Mouse (Mus musculus): ENCODE results near the gene Cacna1s.
A peak's percentile ranks its signal among the peaks of the same experiment; 100 is the strongest.

Gene Cacna1s

DNA sequence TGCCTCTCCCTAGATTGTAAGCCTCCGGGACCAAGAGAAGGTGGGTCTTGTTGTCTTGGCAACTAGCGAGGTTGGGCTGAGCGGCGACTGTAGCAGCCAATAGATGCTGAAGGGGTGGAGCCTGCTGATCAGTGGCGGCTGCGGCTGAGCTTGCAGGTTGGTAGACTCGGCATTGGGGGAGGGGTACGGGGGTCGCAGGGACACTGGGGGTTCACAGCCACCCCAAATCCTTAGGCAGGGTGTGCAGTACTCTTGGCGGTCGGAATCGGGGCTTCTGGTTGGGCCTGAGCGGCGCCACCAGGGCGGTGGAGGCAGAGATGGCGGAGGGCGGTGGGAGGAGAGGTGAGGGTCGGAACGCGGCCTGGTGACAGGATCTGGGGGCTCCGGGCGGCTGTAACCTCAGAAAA lies 34.6 kb upstream of the Cacna1s start:
- Histone ChIP-seq H3K4me1 (replicated peaks; ENCODE audit: low read depth, low read length) (peaks cover 16% of the 10 kb centered on the region), H3K9me3 (ENCODE audit: low read length) (no peaks in the 10 kb centered on the region), H3K4me3 (replicated peaks; ENCODE audit: low read length) (peak overlapping the region; percentile 90), H3K36me3 (ENCODE audit: insufficient read depth, low read length) (peaks cover 31% of the 10 kb centered on the region), H3K27me3 (ENCODE audit: insufficient read depth, low read length) (no peaks in the 10 kb centered on the region)
- no peak for TF ChIP-seq POU5F1 (IDR thresholded peaks at IDR 0.05; ENCODE audit: borderline replicate concordance, low read length)
- no peak for TF ChIP-seq CTCF (conservative IDR thresholded peaks at IDR 0.05; ENCODE audit: low read length)
- TF ChIP-seq NANOG (IDR thresholded peaks at IDR 0.05; ENCODE audit: borderline replicate concordance, low read length), result no peak

- TF ChIP-seq POU5F1 (IDR thresholded peaks at IDR 0.05; ENCODE audit: borderline replicate concordance, low read length) (no peak), CTCF (conservative IDR thresholded peaks at IDR 0.05; ENCODE audit: low read length) (no peak), NANOG (IDR thresholded peaks at IDR 0.05; ENCODE audit: borderline replicate concordance, low read length) (no peak)
- peaks cover 36% of the 10 kb centered on the region for H3K36me3 ChIP-seq (ENCODE audit: insufficient read depth, low read length)
- no peaks in the 10 kb centered on the region for H3K9me3 ChIP-seq (ENCODE audit: low read length)
- H3K4me3 ChIP-seq (replicated peaks; ENCODE audit: low read length), result peak overlapping the region; percentile 90
- H3K27me3 ChIP-seq (ENCODE audit: insufficient read depth, low read length), result no peaks in the 10 kb centered on the region
- peaks cover 16% of the 10 kb centered on the region for H3K4me1 ChIP-seq (replicated peaks; ENCODE audit: low read depth, low read length)
Observed at GRCm38 (mm10) chr1:136018390-136019189, 34.0 kb upstream of the Cacna1s start.

DNA sequence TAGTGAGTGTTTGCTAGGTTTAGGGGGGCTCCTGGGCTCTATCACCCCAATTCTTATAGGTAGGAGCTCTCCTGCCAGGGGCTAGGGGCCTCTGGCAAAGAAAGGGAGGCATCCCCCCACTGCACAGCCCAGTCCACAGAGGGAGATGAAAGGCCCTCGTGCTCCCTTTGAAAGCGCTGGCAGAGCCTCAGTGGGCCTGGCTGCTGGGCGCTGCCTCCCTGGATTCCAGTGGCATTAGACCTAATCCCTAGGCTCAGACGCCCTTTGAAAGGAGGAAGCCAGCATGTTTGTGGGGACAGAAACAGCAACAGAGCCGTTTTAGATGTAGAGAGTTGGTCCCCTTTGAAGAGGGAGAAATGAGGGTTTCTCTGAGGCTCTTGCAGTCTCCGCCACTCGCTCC lies 22.3 kb upstream of the Cacna1s start:
- H3K9me3 ChIP-seq (ENCODE audit: low read length), result no peaks in the 10 kb centered on the region
- peaks cover 92% of the 10 kb centered on the region for H3K36me3 ChIP-seq (ENCODE audit: insufficient read depth, low read length)
- H3K4me1 ChIP-seq (replicated peaks; ENCODE audit: low read depth, low read length), result peaks cover 7% of the 10 kb centered on the region
- H3K4me3 ChIP-seq (replicated peaks; ENCODE audit: low read length), result no peak overlapping the region
- no peak for TF ChIP-seq NANOG (IDR thresholded peaks at IDR 0.05; ENCODE audit: borderline replicate concordance, low read length)
- no peak for TF ChIP-seq CTCF (conservative IDR thresholded peaks at IDR 0.05; ENCODE audit: low read length)
- TF ChIP-seq POU5F1 (IDR thresholded peaks at IDR 0.05; ENCODE audit: borderline replicate concordance, low read length), result no peak
- H3K27me3 ChIP-seq (ENCODE audit: insufficient read depth, low read length), result no peaks in the 10 kb centered on the region

DNA sequence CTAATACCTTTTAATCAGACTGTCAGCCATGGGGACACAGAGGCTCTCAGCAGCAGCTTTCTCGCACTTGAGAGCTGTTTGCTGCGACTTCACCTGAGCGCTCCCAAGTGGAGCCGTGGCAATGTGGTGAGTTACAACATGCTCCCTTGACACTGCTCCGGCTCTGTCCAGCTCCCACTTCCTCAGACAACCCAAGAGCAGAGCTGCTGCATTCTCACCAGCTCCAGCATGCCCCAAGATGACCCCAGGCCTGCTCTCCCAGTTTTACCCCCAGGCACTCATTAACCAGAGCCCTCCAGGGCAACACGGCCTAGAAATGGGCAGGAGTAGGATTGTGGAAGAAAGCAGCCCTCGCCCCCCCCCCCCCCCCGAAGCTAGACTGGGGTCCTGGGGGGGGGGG lies 20.9 kb upstream of the Cacna1s start:
- Histone ChIP-seq H3K27me3 (ENCODE audit: insufficient read depth, low read length) (no peaks in the 10 kb centered on the region), H3K4me3 (replicated peaks; ENCODE audit: low read length) (no peak overlapping the region), H3K9me3 (ENCODE audit: low read length) (no peaks in the 10 kb centered on the region), H3K4me1 (replicated peaks; ENCODE audit: low read depth, low read length) (peaks cover 7% of the 10 kb centered on the region), H3K36me3 (ENCODE audit: insufficient read depth, low read length) (peaks cover 80% of the 10 kb centered on the region)
- TF ChIP-seq NANOG (IDR thresholded peaks at IDR 0.05; ENCODE audit: borderline replicate concordance, low read length) (no peak), CTCF (conservative IDR thresholded peaks at IDR 0.05; ENCODE audit: low read length) (no peak), POU5F1 (IDR thresholded peaks at IDR 0.05; ENCODE audit: borderline replicate concordance, low read length) (no peak)

- no peaks in the 10 kb centered on the region for H3K9me3 ChIP-seq (ENCODE audit: low read length)
- H3K36me3 ChIP-seq (ENCODE audit: insufficient read depth, low read length), result peaks cover 67% of the 10 kb centered on the region
- TF ChIP-seq POU5F1 (IDR thresholded peaks at IDR 0.05; ENCODE audit: borderline replicate concordance, low read length), result no peak
- TF ChIP-seq CTCF (conservative IDR thresholded peaks at IDR 0.05; ENCODE audit: low read length), result no peak
- no peak for TF ChIP-seq NANOG (IDR thresholded peaks at IDR 0.05; ENCODE audit: borderline replicate concordance, low read length)
- H3K27me3 ChIP-seq (ENCODE audit: insufficient read depth, low read length), result no peaks in the 10 kb centered on the region
- no peak overlapping the region for H3K4me3 ChIP-seq (replicated peaks; ENCODE audit: low read length)
- peaks cover 7% of the 10 kb centered on the region for H3K4me1 ChIP-seq (replicated peaks; ENCODE audit: low read depth, low read length)
Observed at GRCm38 (mm10) chr1:136032961-136033360, 19.6 kb upstream of the Cacna1s start.

DNA sequence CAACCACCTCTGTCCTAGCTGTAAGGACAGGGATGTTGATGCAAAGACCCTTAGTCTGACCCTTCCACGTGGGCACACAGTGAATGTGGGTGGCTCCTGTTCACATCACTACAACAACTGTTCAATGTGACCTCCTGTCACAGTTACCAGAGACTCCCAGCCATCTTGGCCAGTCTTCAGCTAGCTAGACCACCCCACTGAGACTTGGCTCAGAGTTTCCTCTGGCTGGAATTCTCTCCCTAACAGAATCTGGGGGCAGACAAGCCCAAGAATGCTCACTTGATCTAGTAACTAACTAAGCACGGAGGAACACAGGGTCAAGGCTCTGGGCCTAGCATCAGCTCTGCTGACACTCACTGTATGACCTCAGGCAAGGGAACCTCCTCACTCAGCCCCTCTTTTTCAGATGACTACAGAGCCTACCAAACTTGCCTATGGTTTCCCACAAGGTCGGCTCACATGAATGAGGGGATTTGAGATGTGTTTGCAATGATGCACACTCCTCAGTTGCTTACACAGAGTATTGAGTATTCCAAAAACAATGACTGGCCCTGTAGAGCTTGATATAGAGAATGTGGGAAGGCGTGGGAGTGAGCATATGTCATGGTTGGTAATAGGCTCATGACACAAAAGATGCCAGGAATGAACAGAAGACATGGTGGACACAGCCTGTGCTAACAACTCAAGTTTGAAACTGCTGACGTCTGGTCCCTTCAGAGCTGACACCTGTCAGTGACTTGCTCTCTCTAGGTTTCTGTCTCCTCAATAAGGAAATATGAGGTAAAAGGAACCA lies 13.6 kb upstream of the Cacna1s start:
- H3K36me3 ChIP-seq (ENCODE audit: insufficient read depth, low read length), result peaks cover 16% of the 10 kb centered on the region
- no peak overlapping the region for H3K4me3 ChIP-seq (replicated peaks; ENCODE audit: low read length)
- peaks cover 28% of the 10 kb centered on the region for H3K27me3 ChIP-seq (ENCODE audit: insufficient read depth, low read length)
- no peaks in the 10 kb centered on the region for H3K9me3 ChIP-seq (ENCODE audit: low read length)
- H3K4me1 ChIP-seq (replicated peaks; ENCODE audit: low read depth, low read length), result peaks cover 5% of the 10 kb centered on the region; the same call in 1 of the 2 replicates
- no peak for TF ChIP-seq NANOG (IDR thresholded peaks at IDR 0.05; ENCODE audit: borderline replicate concordance, low read length)
- no peak for TF ChIP-seq POU5F1 (IDR thresholded peaks at IDR 0.05; ENCODE audit: borderline replicate concordance, low read length)
- TF ChIP-seq CTCF (conservative IDR thresholded peaks at IDR 0.05; ENCODE audit: low read length), result no peak

GRCm38 (mm10) chr1:136040452-136040851 lies 12.1 kb upstream of the Cacna1s start:
- Histone ChIP-seq H3K36me3 (ENCODE audit: insufficient read depth, low read length) (peaks cover under 1% of the 10 kb centered on the region; the same call in 1 of the 2 replicates), H3K4me1 (replicated peaks; ENCODE audit: low read depth, low read length) (peaks cover 5% of the 10 kb centered on the region; the same call in 1 of the 2 replicates), H3K27me3 (ENCODE audit: insufficient read depth, low read length) (peaks cover 30% of the 10 kb centered on the region), H3K4me3 (replicated peaks; ENCODE audit: low read length) (no peak overlapping the region), H3K9me3 (ENCODE audit: low read length) (no peaks in the 10 kb centered on the region)
- no peak for TF ChIP-seq POU5F1 (IDR thresholded peaks at IDR 0.05; ENCODE audit: borderline replicate concordance, low read length)
- TF ChIP-seq CTCF (conservative IDR thresholded peaks at IDR 0.05; ENCODE audit: low read length), result no peak
- TF ChIP-seq NANOG (IDR thresholded peaks at IDR 0.05; ENCODE audit: borderline replicate concordance, low read length), result no peak

GRCm38 (mm10) chr1:136040874-136041273 lies 11.7 kb upstream of the Cacna1s start:
- 0 out of 2 replicates have a peak, but pooled peaks cover 1% of the 10 kb centered on the region for H3K9me3 ChIP-seq (ENCODE audit: low read length)
- no peak overlapping the region for H3K4me3 ChIP-seq (replicated peaks; ENCODE audit: low read length)
- H3K27me3 ChIP-seq (ENCODE audit: insufficient read depth, low read length), result peaks cover 30% of the 10 kb centered on the region
- H3K4me1 ChIP-seq (replicated peaks; ENCODE audit: low read depth, low read length), result peaks cover 5% of the 10 kb centered on the region; the same call in 1 of the 2 replicates
- no peak for TF ChIP-seq CTCF (conservative IDR thresholded peaks at IDR 0.05; ENCODE audit: low read length)
- TF ChIP-seq NANOG (IDR thresholded peaks at IDR 0.05; ENCODE audit: borderline replicate concordance, low read length), result no peak
- no peak for TF ChIP-seq POU5F1 (IDR thresholded peaks at IDR 0.05; ENCODE audit: borderline replicate concordance, low read length)
- no peaks in the 10 kb centered on the region for H3K36me3 ChIP-seq (ENCODE audit: insufficient read depth, low read length)

Data from E14TG2a.4 (cell line).